Mouse (Mus musculus): ENCODE results near the gene Syn3. TPM values are rescaled to one million over a fixed set of nuclear protein-coding genes. Genes with fewer than 3 reads are reported as not detected.

The Syn3 gene
- polyA plus RNA-seq, 1 experiment, result 0.18 TPM

- TF ChIP-seq CTCF (IDR thresholded peaks at IDR 0.05; ENCODE audit: extremely low read depth, insufficient read depth, insufficient read length, insufficient replicate concordance), result no peak
- TF ChIP-seq POLR2A (IDR thresholded peaks at IDR 0.05; ENCODE audit: low read depth, low read length), result no peak
- H3K27ac ChIP-seq (ENCODE audit: insufficient read depth, low read length), result no peak overlapping the region
- no peaks in the 10 kb centered on the region for H3K4me1 ChIP-seq (ENCODE audit: control insufficient read depth, insufficient read depth, insufficient read length)
- H3K36me3 ChIP-seq (ENCODE audit: control insufficient read depth, insufficient read depth, low read length), result no peaks in the 10 kb centered on the region
- no peaks in the 10 kb centered on the region for H3K27me3 ChIP-seq (ENCODE audit: control insufficient read depth, insufficient read depth, low read length)
- no peak overlapping the region for H3K4me3 ChIP-seq (ENCODE audit: extremely low read depth, insufficient read depth, insufficient read length)
- 82% methylated on average over 3 of the region's 3 CpGs for WGBS
- DNase-seq (ENCODE audit: low read depth in 1 of 2, low spot score in 2 of 2), result no peak
These were observed 241.7 kb downstream of the Syn3 start for GRCm38 (mm10) chr10:86257045-86257444.

GRCm38 (mm10) chr10:86256221-86256620, 242.5 kb downstream of the Syn3 start:
- H3K4me3 ChIP-seq (ENCODE audit: extremely low read depth, insufficient read depth, insufficient read length), result no peak overlapping the region
- H3K4me1 ChIP-seq (ENCODE audit: control insufficient read depth, insufficient read depth, insufficient read length), result no peaks in the 10 kb centered on the region
- no peak for DNase-seq (ENCODE audit: low read depth in 1 of 2, low spot score in 2 of 2)
- H3K27me3 ChIP-seq (ENCODE audit: control insufficient read depth, insufficient read depth, low read length), result no peaks in the 10 kb centered on the region
- 77% methylated on average over 4 of the region's 4 CpGs for WGBS
- H3K27ac ChIP-seq (ENCODE audit: insufficient read depth, low read length), result no peak overlapping the region
- TF ChIP-seq CTCF (IDR thresholded peaks at IDR 0.05; ENCODE audit: extremely low read depth, insufficient read depth, insufficient read length, insufficient replicate concordance) (no peak), POLR2A (IDR thresholded peaks at IDR 0.05; ENCODE audit: low read depth, low read length) (no peak)
- no peaks in the 10 kb centered on the region for H3K36me3 ChIP-seq (ENCODE audit: control insufficient read depth, insufficient read depth, low read length)

- Histone ChIP-seq H3K36me3 (ENCODE audit: control insufficient read depth, insufficient read depth, low read length) (no peaks in the 10 kb centered on the region), H3K4me3 (ENCODE audit: extremely low read depth, insufficient read depth, insufficient read length) (no peak overlapping the region), H3K27me3 (ENCODE audit: control insufficient read depth, insufficient read depth, low read length) (no peaks in the 10 kb centered on the region), H3K27ac (ENCODE audit: insufficient read depth, low read length) (no peak overlapping the region), H3K4me1 (ENCODE audit: control insufficient read depth, insufficient read depth, insufficient read length) (no peaks in the 10 kb centered on the region)
- TF ChIP-seq POLR2A (IDR thresholded peaks at IDR 0.05; ENCODE audit: low read depth, low read length) (no peak), CTCF (IDR thresholded peaks at IDR 0.05; ENCODE audit: extremely low read depth, insufficient read depth, insufficient read length, insufficient replicate concordance) (no peak)
- WGBS, result 78% methylated on average over 7 of the region's 7 CpGs
- DNase-seq (ENCODE audit: low read depth in 1 of 2, low spot score in 2 of 2), result no peak
These were observed 248.4 kb downstream of the Syn3 start for GRCm38 (mm10) chr10:86250149-86250922.

GRCm38 (mm10) chr10:86249283-86249682, 249.4 kb downstream of the Syn3 start:
- Histone ChIP-seq H3K36me3 (ENCODE audit: control insufficient read depth, insufficient read depth, low read length) (no peaks in the 10 kb centered on the region), H3K27ac (ENCODE audit: insufficient read depth, low read length) (no peak overlapping the region), H3K4me3 (ENCODE audit: extremely low read depth, insufficient read depth, insufficient read length) (no peak overlapping the region), H3K4me1 (ENCODE audit: control insufficient read depth, insufficient read depth, insufficient read length) (no peaks in the 10 kb centered on the region), H3K27me3 (ENCODE audit: control insufficient read depth, insufficient read depth, low read length) (no peaks in the 10 kb centered on the region)
- WGBS, result 92% methylated on average over 1 of the region's 1 CpGs
- no peak for DNase-seq (ENCODE audit: low read depth in 1 of 2, low spot score in 2 of 2)
- TF ChIP-seq CTCF (IDR thresholded peaks at IDR 0.05; ENCODE audit: extremely low read depth, insufficient read depth, insufficient read length, insufficient replicate concordance), result no peak
- no peak for TF ChIP-seq POLR2A (IDR thresholded peaks at IDR 0.05; ENCODE audit: low read depth, low read length)

GRCm38 (mm10) chr10:86248807-86249206, 249.9 kb downstream of the Syn3 start:
- no peak overlapping the region for H3K27ac ChIP-seq (ENCODE audit: insufficient read depth, low read length)
- no peak for DNase-seq (ENCODE audit: low read depth in 1 of 2, low spot score in 2 of 2)
- no peaks in the 10 kb centered on the region for H3K36me3 ChIP-seq (ENCODE audit: control insufficient read depth, insufficient read depth, low read length)
- 90% methylated on average over 3 of the region's 3 CpGs for WGBS
- H3K27me3 ChIP-seq (ENCODE audit: control insufficient read depth, insufficient read depth, low read length), result no peaks in the 10 kb centered on the region
- H3K4me3 ChIP-seq (ENCODE audit: extremely low read depth, insufficient read depth, insufficient read length), result no peak overlapping the region
- no peaks in the 10 kb centered on the region for H3K4me1 ChIP-seq (ENCODE audit: control insufficient read depth, insufficient read depth, insufficient read length)
- no peak for TF ChIP-seq POLR2A (IDR thresholded peaks at IDR 0.05; ENCODE audit: low read depth, low read length)
- TF ChIP-seq CTCF (IDR thresholded peaks at IDR 0.05; ENCODE audit: extremely low read depth, insufficient read depth, insufficient read length, insufficient replicate concordance), result no peak

GRCm38 (mm10) chr10:86248131-86248740, 250.5 kb downstream of the Syn3 start:
- H3K4me1 ChIP-seq (ENCODE audit: control insufficient read depth, insufficient read depth, insufficient read length), result no peaks in the 10 kb centered on the region
- H3K27ac ChIP-seq (ENCODE audit: insufficient read depth, low read length), result no peak overlapping the region
- no peak for DNase-seq (ENCODE audit: low read depth in 1 of 2, low spot score in 2 of 2)
- TF ChIP-seq CTCF (IDR thresholded peaks at IDR 0.05; ENCODE audit: extremely low read depth, insufficient read depth, insufficient read length, insufficient replicate concordance), result no peak
- WGBS, result 79% methylated on average over 10 of the region's 10 CpGs
- no peak overlapping the region for H3K4me3 ChIP-seq (ENCODE audit: extremely low read depth, insufficient read depth, insufficient read length)
- no peaks in the 10 kb centered on the region for H3K36me3 ChIP-seq (ENCODE audit: control insufficient read depth, insufficient read depth, low read length)
- H3K27me3 ChIP-seq (ENCODE audit: control insufficient read depth, insufficient read depth, low read length), result no peaks in the 10 kb centered on the region

- no peak for DNase-seq (ENCODE audit: low read depth in 1 of 2, low spot score in 2 of 2)
- Histone ChIP-seq H3K27me3 (ENCODE audit: control insufficient read depth, insufficient read depth, low read length) (no peaks in the 10 kb centered on the region), H3K4me3 (ENCODE audit: extremely low read depth, insufficient read depth, insufficient read length) (no peak overlapping the region), H3K4me1 (ENCODE audit: control insufficient read depth, insufficient read depth, insufficient read length) (no peaks in the 10 kb centered on the region), H3K27ac (ENCODE audit: insufficient read depth, low read length) (no peak overlapping the region), H3K36me3 (ENCODE audit: control insufficient read depth, insufficient read depth, low read length) (no peaks in the 10 kb centered on the region)
- WGBS, result 87% methylated on average over 7 of the region's 7 CpGs
- TF ChIP-seq CTCF (IDR thresholded peaks at IDR 0.05; ENCODE audit: extremely low read depth, insufficient read depth, insufficient read length, insufficient replicate concordance), result no peak
- TF ChIP-seq POLR2A (IDR thresholded peaks at IDR 0.05; ENCODE audit: low read depth, low read length), result no peak
These were observed 253.3 kb downstream of the Syn3 start for GRCm38 (mm10) chr10:86245396-86245795.
